ENCODE assay signal across 20 mouse cellular contexts in the genomic region with DNA sequence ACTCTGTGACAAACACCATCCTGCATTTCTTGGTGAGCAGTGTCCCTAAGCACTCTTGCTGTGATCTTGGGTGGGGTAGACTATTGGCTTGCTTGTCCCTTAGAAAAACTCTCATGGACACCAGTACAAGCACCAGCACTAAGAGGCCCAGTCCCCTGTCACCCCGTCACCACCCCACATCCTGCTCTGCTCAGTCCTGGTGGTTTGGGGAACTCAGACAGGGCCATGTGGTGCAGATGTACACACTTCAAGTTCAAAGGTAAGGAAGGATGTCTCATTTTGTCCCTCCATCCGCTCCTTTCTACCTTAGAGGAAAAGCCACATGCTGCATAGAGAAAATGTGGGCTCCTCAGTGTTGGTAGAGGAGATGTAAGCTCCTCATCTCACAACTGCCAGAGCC.
DNase-seq lines count a peak whose midpoint lies in the region; ATAC-seq lines count a peak whose summit lies in the region.
"Had no signal": no experiment of that assay in that cellular context is flagged by ENCODE, and none has a peak within 500 bp of the region (broad histone marks: within the 10 kb centered on the region; RNA-seq: fewer than 3 reads in every experiment).

No protein-coding gene starts in this region.

- no peaks in the 10 kb centered on the region for H3K36me3 ChIP-seq in hindbrain, embryonic 10.5 days
- no peaks in the 10 kb centered on the region for H3K36me3 ChIP-seq in hindbrain, embryonic 16.5 days (ENCODE audit: control insufficient read depth, insufficient read depth, low read length)
- no peaks in the 10 kb centered on the region for H3K36me3 ChIP-seq in neural tube, embryonic 14.5 days (ENCODE audit: control insufficient read depth, insufficient read depth, low read length)
- H3K36me3 ChIP-seq: limb, embryonic 12.5 days; lung, embryonic 15.5 days had no signal

- H3K4me3 ChIP-seq in hindbrain, embryonic 10.5 days = no peak overlapping the region
- H3K4me3 ChIP-seq in hindbrain, embryonic 16.5 days (ENCODE audit: low read length) = no peak overlapping the region
- H3K4me3 ChIP-seq in neural tube, embryonic 14.5 days (ENCODE audit: low read depth, low read length) = no peak overlapping the region
- H3K4me3 ChIP-seq: limb, embryonic 12.5 days; lung, embryonic 15.5 days had no signal

- intact Hi-C loops in heart, postnatal 36 days (cut with DNase I) = no loop called here

- ATAC-seq in hindbrain, embryonic 16.5 days = no peak
- peak; percentile 72 to 73 for ATAC-seq in hematopoietic stem cell, adult 5-6 weeks (replicated peaks in 1 of 2; ENCODE audit: insufficient read depth in 1 of 2, low FRiP score in 2 of 2, low TSS enrichment in 1 of 2, low read depth in 1 of 2, poor library complexity in 2 of 2, severe bottlenecking in 2 of 2)
- no peak for ATAC-seq in neural tube, embryonic 14.5 days (ENCODE audit: low read depth)
- ATAC-seq: forebrain, embryonic 16.5 days; hindbrain, postnatal 0 days had no signal

- H3K4me1 ChIP-seq in hindbrain, embryonic 10.5 days (replicated peaks) = peaks cover 15% of the 10 kb centered on the region
- peaks cover 5% of the 10 kb centered on the region; the same call in 1 of the 2 replicates for H3K4me1 ChIP-seq in hindbrain, embryonic 16.5 days (ENCODE audit: control insufficient read depth, insufficient read depth, low read depth, low read length)
- peaks cover 13% of the 10 kb centered on the region; the same call in 1 of the 2 replicates for H3K4me1 ChIP-seq in neural tube, embryonic 14.5 days (ENCODE audit: control insufficient read depth, insufficient read depth, low read length)
- H3K4me1 ChIP-seq: lung, embryonic 15.5 days had no signal

- H3K4me2 ChIP-seq in hindbrain, embryonic 16.5 days (ENCODE audit: low read length) = no peak overlapping the region
- H3K4me2 ChIP-seq in neural tube, embryonic 14.5 days (ENCODE audit: low read depth, low read length) = no peak overlapping the region
- H3K4me2 ChIP-seq: heart, embryonic 11.5 days; limb, embryonic 12.5 days; lung, embryonic 15.5 days; midbrain, embryonic 11.5 days had no signal

- no peak for DNase-seq in hindbrain, embryonic 10.5 days (ENCODE audit: low spot score)
- peak; percentile 56 for DNase-seq in thymus, postnatal 25 days
- no peak for DNase-seq in right cerebral cortex, postnatal 10 days (ENCODE audit: low spot score in 2 of 2)
- DNase-seq in heart, postnatal 36 days = no peak
- DNase-seq in retina, postnatal 1 day = no peak
- DNase-seq: adrenal gland, postnatal 10 days; cerebellum, adult 11 months; cerebellum, postnatal 25 days; heart, postnatal 10 days; kidney, adult 11 months had no signal

- no peak overlapping the region for H3K9ac ChIP-seq in hindbrain, embryonic 16.5 days (ENCODE audit: low read depth, low read length)
- no peak overlapping the region for H3K9ac ChIP-seq in neural tube, embryonic 14.5 days (replicated peaks; ENCODE audit: low read depth, low read length)
- H3K9ac ChIP-seq: limb, embryonic 12.5 days; liver, embryonic 14.5 days; lung, embryonic 15.5 days had no signal

- no peaks in the 10 kb centered on the region for H3K27me3 ChIP-seq in hindbrain, embryonic 10.5 days (ENCODE audit: insufficient read depth, poor library complexity, severe bottlenecking)
- no peaks in the 10 kb centered on the region for H3K27me3 ChIP-seq in hindbrain, embryonic 16.5 days (replicated peaks; ENCODE audit: control insufficient read depth, insufficient read depth, low read length)
- no peaks in the 10 kb centered on the region for H3K27me3 ChIP-seq in neural tube, embryonic 14.5 days (ENCODE audit: control insufficient read depth, insufficient read depth, low read length)
- H3K27me3 ChIP-seq: limb, embryonic 12.5 days; lung, embryonic 15.5 days had no signal

- H3K27ac ChIP-seq in hindbrain, embryonic 10.5 days = 0 out of 2 replicates have a peak overlapping the region, but pooled peaks have one; percentile 53
- H3K27ac ChIP-seq in hindbrain, embryonic 16.5 days (ENCODE audit: low read depth, low read length) = no peak overlapping the region
- H3K27ac ChIP-seq in neural tube, embryonic 14.5 days (ENCODE audit: low read depth, low read length) = 0 out of 2 replicates have a peak overlapping the region, but pooled peaks have one; percentile 8
- H3K27ac ChIP-seq: hindbrain, postnatal 0 days; liver, embryonic 14.5 days; lung, embryonic 15.5 days had no signal

- H3K9me3 ChIP-seq in hindbrain, embryonic 10.5 days = no peaks in the 10 kb centered on the region
- H3K9me3 ChIP-seq in hindbrain, embryonic 16.5 days (ENCODE audit: control insufficient read depth, low read length) = no peaks in the 10 kb centered on the region
- no peaks in the 10 kb centered on the region for H3K9me3 ChIP-seq in neural tube, embryonic 14.5 days (ENCODE audit: control insufficient read depth, low read length)
- H3K9me3 ChIP-seq: limb, embryonic 12.5 days; lung, embryonic 15.5 days had no signal

- 97% methylated on average over 2 of the region's 2 CpGs for WGBS in hindbrain, embryonic 10.5 days
- WGBS in hindbrain, embryonic 16.5 days = 91% methylated on average over 2 of the region's 2 CpGs
- WGBS in neural tube, embryonic 14.5 days = 91% methylated on average over 2 of the region's 2 CpGs

Comparison
In these comparisons a context has a peak if more than half of its experiments do, and no peak if none do; other contexts are left out.
1. ATAC-seq: peak in hematopoietic stem cell, adult 5-6 weeks (2 of 2); none in hindbrain, embryonic 16.5 days (single experiment) and neural tube, embryonic 14.5 days (single experiment).